Mouse (Mus musculus): ENCODE results near the gene Ier3. TPM values are rescaled to one million over a fixed set of nuclear protein-coding genes. Genes with fewer than 3 reads are reported as not detected.

The Ier3 gene
- 14.0 and 14.8 TPM in 2 replicates for polyA plus RNA-seq (2012)

- H3K36me3 ChIP-seq (ENCODE audit: control insufficient read depth) = peaks cover 26% of the 10 kb centered on the region
- peaks cover 74% of the 10 kb centered on the region for H3K4me1 ChIP-seq (ENCODE audit: control insufficient read depth)
- H3K4me3 ChIP-seq (replicated peaks) = peak within 1 kb of the TSS; percentile 86
- TF ChIP-seq TAL1 (IDR thresholded peaks at IDR 0.05; ENCODE audit: low read length) (no peak), GATA1 (IDR thresholded peaks at IDR 0.05; ENCODE audit: low read length) (no peak)
- no peaks in the 10 kb centered on the region for H3K9me3 ChIP-seq (ENCODE audit: control insufficient read depth, low read length)
- H3K27me3 ChIP-seq (ENCODE audit: control insufficient read depth) = peaks cover 13% of the 10 kb centered on the region
Measured at GRCm38 (mm10) chr17:35821439-35822430, at the start of gene Ier3. TSS of gene Ier3 (plus strand) at chr17:35821684.

DNA sequence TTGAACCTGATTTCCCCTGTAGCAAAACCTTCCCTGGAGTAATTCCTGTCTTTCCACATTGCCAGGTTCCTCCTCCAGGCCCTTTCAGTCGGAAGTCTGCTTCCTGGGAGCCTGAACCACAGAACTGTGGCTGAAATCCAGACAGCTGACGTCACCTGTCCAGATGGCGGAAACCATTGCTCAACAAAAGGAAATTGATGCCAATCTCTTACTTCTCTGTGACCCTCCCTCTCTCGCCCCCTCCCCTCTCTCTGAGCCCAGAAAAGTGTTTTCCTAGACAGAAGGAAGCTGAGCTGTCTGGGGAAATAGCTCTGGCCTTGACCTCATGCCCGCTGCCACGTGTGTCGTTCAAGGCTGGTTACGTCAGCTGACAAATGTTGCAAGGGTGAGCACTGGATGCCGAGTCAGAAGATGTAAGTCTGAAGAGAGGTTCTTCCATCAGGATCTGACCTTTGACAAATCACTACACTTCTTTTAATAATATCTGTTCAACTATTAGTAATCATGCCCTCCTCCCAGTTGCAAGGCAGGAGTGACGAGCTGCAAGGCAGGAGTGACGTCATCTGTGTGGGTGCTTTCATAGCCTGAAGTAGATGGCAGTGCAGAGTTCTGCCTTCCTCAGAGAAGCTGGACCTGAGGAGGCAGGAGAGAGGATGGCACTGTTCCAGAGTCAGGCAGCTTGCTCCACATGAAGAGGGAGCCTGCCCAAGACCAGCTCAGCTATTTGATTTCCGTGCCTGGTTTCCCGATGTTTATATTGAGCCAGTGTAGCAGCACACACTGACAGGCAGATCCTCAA is 44.5 kb upstream of the Ier3 start:
- TF ChIP-seq GATA1 (IDR thresholded peaks at IDR 0.05; ENCODE audit: low read length) (no peak), TAL1 (IDR thresholded peaks at IDR 0.05; ENCODE audit: low read length) (no peak)

DNA sequence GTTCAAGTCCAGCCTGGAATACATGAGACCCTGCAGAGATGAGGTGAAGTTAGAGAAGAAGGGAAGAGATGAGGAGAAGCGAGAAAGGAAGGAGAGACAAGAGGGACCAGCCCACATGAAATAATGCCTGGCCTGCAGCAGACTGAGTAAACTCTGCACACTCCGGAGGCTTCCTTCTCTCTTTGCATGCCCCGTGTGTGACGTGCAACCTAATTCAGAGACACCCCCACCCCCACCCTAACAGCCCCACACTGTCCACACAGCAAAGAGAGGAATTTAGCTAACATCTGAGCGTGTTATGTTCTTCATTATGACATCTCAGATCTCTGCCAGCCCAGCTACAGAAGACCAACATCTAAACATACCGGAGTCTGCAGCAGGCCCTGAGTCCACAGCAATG is 42.5 kb upstream of the Ier3 start:
- H3K4me1 ChIP-seq (ENCODE audit: control insufficient read depth) = peaks cover 20% of the 10 kb centered on the region
- TF ChIP-seq TAL1 (IDR thresholded peaks at IDR 0.05; ENCODE audit: low read length) (no peak), GATA1 (IDR thresholded peaks at IDR 0.05; ENCODE audit: low read length) (no peak)
- no peaks in the 10 kb centered on the region for H3K36me3 ChIP-seq (ENCODE audit: control insufficient read depth)
- peaks cover 9% of the 10 kb centered on the region for H3K27me3 ChIP-seq (ENCODE audit: control insufficient read depth)
- H3K4me3 ChIP-seq (replicated peaks) = no peak overlapping the region
- no peaks in the 10 kb centered on the region for H3K9me3 ChIP-seq (ENCODE audit: control insufficient read depth, low read length)

More for the DNA sequence above, 44.5 kb upstream of the Ier3 start:
- Histone ChIP-seq H3K27me3 (ENCODE audit: control insufficient read depth) (peaks cover 10% of the 10 kb centered on the region), H3K36me3 (ENCODE audit: control insufficient read depth) (no peaks in the 10 kb centered on the region), H3K4me1 (ENCODE audit: control insufficient read depth) (peaks cover 12% of the 10 kb centered on the region), H3K4me3 (replicated peaks) (no peak overlapping the region), H3K9me3 (ENCODE audit: control insufficient read depth, low read length) (no peaks in the 10 kb centered on the region)

DNA sequence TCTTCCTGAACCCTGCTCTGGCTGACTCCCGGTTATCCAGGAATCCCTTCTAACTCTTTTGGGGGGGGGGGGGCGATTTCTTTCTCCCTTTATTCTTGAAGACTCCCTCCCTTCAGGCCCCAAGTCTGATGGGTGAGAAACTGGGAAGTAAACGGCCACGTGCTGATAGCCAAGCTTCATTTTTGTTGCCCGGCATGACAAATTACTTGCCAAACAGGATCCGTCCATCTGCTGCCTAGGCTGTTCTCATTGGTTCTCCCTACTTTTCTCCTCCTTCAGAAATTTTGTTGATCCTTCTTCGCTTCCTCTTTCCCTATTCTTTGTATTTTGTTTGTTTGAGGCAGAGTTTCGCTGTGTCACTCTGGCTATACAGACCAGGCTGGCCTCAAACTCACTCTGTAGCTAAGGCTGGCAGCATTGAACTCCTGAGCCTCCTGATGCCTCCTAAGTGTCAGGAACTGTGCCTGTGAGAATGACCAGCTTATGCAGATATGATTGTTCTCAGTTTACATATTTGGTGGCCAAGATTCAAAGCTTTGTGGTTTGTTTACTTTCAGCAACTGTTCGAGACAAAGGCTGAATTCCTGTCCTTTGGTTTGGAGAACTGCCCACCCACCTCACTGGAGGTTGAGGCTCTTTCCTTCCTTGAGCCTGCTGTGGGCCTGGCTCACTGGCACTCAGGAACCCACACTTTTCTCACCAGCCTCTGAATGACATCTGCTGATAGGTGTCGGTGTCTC is 41.8 kb upstream of the Ier3 start:
- no peak overlapping the region for H3K4me3 ChIP-seq (replicated peaks)
- H3K27me3 ChIP-seq (ENCODE audit: control insufficient read depth) = peaks cover 7% of the 10 kb centered on the region
- no peaks in the 10 kb centered on the region for H3K9me3 ChIP-seq (ENCODE audit: control insufficient read depth, low read length)
- H3K36me3 ChIP-seq (ENCODE audit: control insufficient read depth) = no peaks in the 10 kb centered on the region
- peaks cover 22% of the 10 kb centered on the region for H3K4me1 ChIP-seq (ENCODE audit: control insufficient read depth)
- TF ChIP-seq TAL1 (IDR thresholded peaks at IDR 0.05; ENCODE audit: low read length) (no peak), GATA1 (IDR thresholded peaks at IDR 0.05; ENCODE audit: low read length) (no peak)

GRCm38 (mm10) chr17:35780362-35780761 is 41.1 kb upstream of the Ier3 start:
- Histone ChIP-seq H3K27me3 (ENCODE audit: control insufficient read depth) (peaks cover 9% of the 10 kb centered on the region), H3K36me3 (ENCODE audit: control insufficient read depth) (no peaks in the 10 kb centered on the region), H3K4me1 (ENCODE audit: control insufficient read depth) (peaks cover 28% of the 10 kb centered on the region), H3K4me3 (replicated peaks) (no peak overlapping the region), H3K9me3 (ENCODE audit: control insufficient read depth, low read length) (no peaks in the 10 kb centered on the region)
- TF ChIP-seq GATA1 (IDR thresholded peaks at IDR 0.05; ENCODE audit: low read length) = no peak
- TF ChIP-seq TAL1 (IDR thresholded peaks at IDR 0.05; ENCODE audit: low read length) = no peak

GRCm38 (mm10) chr17:35782398-35782797 is 39.1 kb upstream of the Ier3 start:
- Histone ChIP-seq H3K4me3 (replicated peaks) (no peak overlapping the region), H3K36me3 (ENCODE audit: control insufficient read depth) (no peaks in the 10 kb centered on the region), H3K27me3 (ENCODE audit: control insufficient read depth) (peaks cover 4% of the 10 kb centered on the region; the same call in 1 of the 2 replicates), H3K9me3 (ENCODE audit: control insufficient read depth, low read length) (no peaks in the 10 kb centered on the region), H3K4me1 (ENCODE audit: control insufficient read depth) (peaks cover 35% of the 10 kb centered on the region)
- TF ChIP-seq TAL1 (IDR thresholded peaks at IDR 0.05; ENCODE audit: low read length) (no peak), GATA1 (IDR thresholded peaks at IDR 0.05; ENCODE audit: low read length) (no peak)

- Histone ChIP-seq H3K4me1 (ENCODE audit: control insufficient read depth) (peaks cover 35% of the 10 kb centered on the region), H3K4me3 (replicated peaks) (no peak overlapping the region)
- TF ChIP-seq TAL1 (IDR thresholded peaks at IDR 0.05; ENCODE audit: low read length) = no peak
Measured at GRCm38 (mm10) chr17:35782924-35783323, 38.6 kb upstream of the Ier3 start.

DNA sequence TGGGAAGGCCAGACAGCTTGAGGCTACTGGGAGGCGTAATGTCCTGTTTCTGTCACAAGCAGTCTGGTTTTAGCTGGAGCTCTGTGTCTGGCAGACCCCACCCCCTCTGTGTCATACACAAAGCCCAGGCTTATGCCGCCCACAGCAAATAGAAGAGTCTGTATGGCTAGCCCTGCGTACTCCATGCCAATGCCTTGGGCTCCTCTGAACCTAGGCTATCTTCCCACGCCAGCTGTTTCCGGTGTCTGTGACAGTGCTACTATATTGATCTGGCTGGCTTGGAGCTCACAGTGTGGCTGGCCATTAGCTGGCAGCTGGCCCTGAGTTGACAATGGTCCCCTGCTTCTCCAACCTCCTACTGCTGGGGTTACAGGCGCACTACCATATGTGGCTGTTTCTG is 37.5 kb upstream of the Ier3 start:
- Histone ChIP-seq H3K36me3 (ENCODE audit: control insufficient read depth) (no peaks in the 10 kb centered on the region), H3K27me3 (ENCODE audit: control insufficient read depth) (peaks cover 4% of the 10 kb centered on the region; the same call in 1 of the 2 replicates), H3K4me1 (ENCODE audit: control insufficient read depth) (peaks cover 35% of the 10 kb centered on the region), H3K4me3 (replicated peaks) (no peak overlapping the region), H3K9me3 (ENCODE audit: control insufficient read depth, low read length) (no peaks in the 10 kb centered on the region)
- TF ChIP-seq TAL1 (IDR thresholded peaks at IDR 0.05; ENCODE audit: low read length) (no peak), GATA1 (IDR thresholded peaks at IDR 0.05; ENCODE audit: low read length) (no peak)

More at GRCm38 (mm10) chr17:35782924-35783323, 38.6 kb upstream of the Ier3 start:
- Histone ChIP-seq H3K27me3 (ENCODE audit: control insufficient read depth) (peaks cover 4% of the 10 kb centered on the region; the same call in 1 of the 2 replicates), H3K9me3 (ENCODE audit: control insufficient read depth, low read length) (no peaks in the 10 kb centered on the region), H3K36me3 (ENCODE audit: control insufficient read depth) (no peaks in the 10 kb centered on the region)

All from erythroblast, embryonic 14.5 days (primary cell).